Mouse (Mus musculus): ENCODE data around the gene Hps6.
A peak's percentile ranks its signal among the peaks of the same experiment; 100 is the strongest.
"Not testable (repeated sequence)": the region's sequence is repeated elsewhere in the genome, so short reads cannot be mapped to it uniquely, and the experiment has no call there.

The Hps6 gene

GRCm38 (mm10) chr19:46003371-46004226 lies at the start of gene Hps6:
Gene Hps6 (plus strand): TSS chr19:46003508.
- peak; percentile 85 for DNase-seq

- no peak for DNase-seq
These were observed 46.6 kb upstream of the Hps6 start for GRCm38 (mm10) chr19:45956736-45957135.

GRCm38 (mm10) chr19:45960770-45961169 lies 42.5 kb upstream of the Hps6 start:
- DNase-seq, result no peak

GRCm38 (mm10) chr19:45984379-45984778 lies 18.9 kb upstream of the Hps6 start:
- DNase-seq, result no peak

GRCm38 (mm10) chr19:45988238-45988637 lies 15.1 kb upstream of the Hps6 start:
- no peak for DNase-seq

- DNase-seq, result no peak
These were observed 12.1 kb upstream of the Hps6 start for GRCm38 (mm10) chr19:45991171-45991570.

- DNase-seq, result not testable (repeated sequence)
These were observed 9.9 kb upstream of the Hps6 start for GRCm38 (mm10) chr19:45993441-45993840.

GRCm38 (mm10) chr19:45993981-45994737 lies 9.1 kb upstream of the Hps6 start:
- DNase-seq, result no peak

GRCm38 (mm10) chr19:45997365-45997764 lies 5.9 kb upstream of the Hps6 start:
- no peak for DNase-seq

GRCm38 (mm10) chr19:45997785-45998693 lies 5.3 kb upstream of the Hps6 start, which contains the start of gene Armh3:
Gene Armh3 (minus strand): TSS chr19:45998488.
- DNase-seq, result peak; percentile 94

- DNase-seq, result no peak
These were observed 4.6 kb upstream of the Hps6 start for GRCm38 (mm10) chr19:45998694-45999217.

- DNase-seq, result peak; percentile 38
These were observed 3.9 kb upstream of the Hps6 start for GRCm38 (mm10) chr19:45999378-45999777.

- no peak for DNase-seq
These were observed 1.0 kb upstream of the Hps6 start for GRCm38 (mm10) chr19:46002279-46002678.

- DNase-seq, result peak; percentile 27
These were observed 1.6 kb downstream of the Hps6 start for GRCm38 (mm10) chr19:46004814-46005466.

- no peak for DNase-seq
These were observed 2.4 kb downstream of the Hps6 start for GRCm38 (mm10) chr19:46005680-46006079.

- DNase-seq, result peak; percentile 89
These were observed 11.4 kb downstream of the Hps6 start for GRCm38 (mm10) chr19:46014572-46015178.

- no peak for DNase-seq
These were observed 12.7 kb downstream of the Hps6 start for GRCm38 (mm10) chr19:46016023-46016422.

- DNase-seq, result no peak
These were observed 21.7 kb downstream of the Hps6 start for GRCm38 (mm10) chr19:46024959-46025358.

GRCm38 (mm10) chr19:46026567-46026966 lies 23.3 kb downstream of the Hps6 start:
- no peak for DNase-seq

GRCm38 (mm10) chr19:46028747-46029320 lies 25.5 kb downstream of the Hps6 start:
- DNase-seq, result no peak

GRCm38 (mm10) chr19:46029652-46030051 lies 26.3 kb downstream of the Hps6 start:
- DNase-seq, result no peak

Measured in cerebellum, adult 9-10 months (tissue).